Mouse (Mus musculus) thymus, adult 2 months (tissue): ENCODE measurements around the gene Mettl24. TPM values are rescaled to one million over a fixed set of nuclear protein-coding genes. Genes with fewer than 3 reads are reported as not detected.

ENCODE experiments used
- DNase-seq: peaks from one replicate; pipeline ENCODE4 v3.0.0; 2021
- H3K27ac ChIP-seq: fragments of 200-500 bp; 2 replicates; pipeline ENCODE4 v1.5.1; 2012; ENCODE audit warnings: low read length, control low read depth; ENCODE audit not compliant: control insufficient read depth, insufficient read depth
- H3K27me3 ChIP-seq: fragments of 200-500 bp; 2 replicates; pipeline ENCODE4 v1.6.1; 2012; ENCODE audit warnings: mild to moderate bottlenecking, low read length, moderate library complexity, mixed read lengths; ENCODE audit not compliant: control insufficient read depth, insufficient read depth
- H3K36me3 ChIP-seq: fragments of 200-500 bp; 2 replicates; pipeline ENCODE4 v1.6.1; 2012; ENCODE audit warnings: mild to moderate bottlenecking, low read length, moderate library complexity; ENCODE audit not compliant: control insufficient read depth, insufficient read depth
- H3K4me1 ChIP-seq: fragments of 200-500 bp; replicated peaks from 2 replicates; pipeline ENCODE4 v1.6.1; 2012; ENCODE audit warnings: low read length; ENCODE audit not compliant: control insufficient read depth, insufficient read depth
- H3K4me3 ChIP-seq: fragments of 200-500 bp; 2 replicates; pipeline ENCODE4 v1.5.1; 2012; ENCODE audit warnings: mild to moderate bottlenecking, low read length, control low read depth, moderate library complexity; ENCODE audit not compliant: control insufficient read depth, insufficient read depth
- CTCF ChIP-seq: fragments of 200-500 bp; IDR thresholded peaks from 2 replicates; pipeline ENCODE4 v1.5.1; 2012; ENCODE audit warnings: mild to moderate bottlenecking, control low read depth, low read length, moderate library complexity, borderline replicate concordance; ENCODE audit not compliant: control insufficient read depth, poor library complexity, insufficient read depth; ENCODE audit errors: extremely low read depth
- POLR2A ChIP-seq: fragments of 200-500 bp; IDR thresholded peaks from 2 replicates; pipeline ENCODE4 v1.6.1; 2012; ENCODE audit warnings: mild to moderate bottlenecking, low read length, control low read depth, moderate library complexity; ENCODE audit not compliant: control insufficient read depth, poor library complexity, insufficient read depth; ENCODE audit errors: extremely low read depth
- WGBS: fragments of 180-500 bp; shearing (Covaris S2); methylation state at CpG from one replicate; pipeline ENCODE4 v1.1.7; 2018; 5-methylcytosine and 5-hydroxymethylcytosine counted together
- polyA plus RNA-seq: library from polyadenylated mRNA; depleted of rRNA; stranded (reverse); fragments of >200 nt; gene quantifications from 2 replicates; pipeline ENCODE4 v1.2.3, GENCODE M21; 2012

The Mettl24 gene
- polyA plus RNA-seq, 1 experiment = 0.36 TPM

- no peak for DNase-seq
- WGBS = 89% methylated on average over 4 of the region's 4 CpGs
Measured at GRCm38 (mm10) chr10:40813627-40814026, 130.5 kb downstream of the Mettl24 start.

DNA sequence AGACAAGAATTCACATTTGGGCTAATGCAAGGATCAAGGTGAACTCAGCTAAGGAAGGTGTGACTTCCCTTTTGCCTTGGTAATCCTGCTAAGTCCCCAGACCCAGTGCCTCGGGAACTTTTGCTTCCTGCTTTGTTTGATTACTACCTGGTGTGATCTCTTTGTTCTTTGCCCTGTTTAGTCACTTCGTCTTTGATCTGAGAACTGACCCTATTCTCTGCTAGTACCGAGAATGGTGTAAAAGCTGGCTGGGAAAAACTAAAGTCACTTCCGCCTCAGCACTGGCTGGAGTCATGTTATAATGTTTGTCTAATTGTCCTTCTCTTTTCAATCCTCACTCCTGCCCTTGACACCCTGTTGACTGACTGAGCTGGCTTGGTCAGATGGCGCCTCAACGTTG, 133.4 kb downstream of the Mettl24 start:
- no peak for TF ChIP-seq CTCF
- DNase-seq = no peak
- H3K36me3 ChIP-seq = no peaks in the 10 kb centered on the region
- 71% methylated on average over 6 of the region's 6 CpGs for WGBS
- H3K27ac ChIP-seq = no peak overlapping the region
- H3K27me3 ChIP-seq = no peaks in the 10 kb centered on the region
- no peaks in the 10 kb centered on the region for H3K4me1 ChIP-seq
- H3K4me3 ChIP-seq = no peak overlapping the region

More at GRCm38 (mm10) chr10:40813627-40814026, 130.5 kb downstream of the Mettl24 start:
- H3K27me3 ChIP-seq = no peaks in the 10 kb centered on the region
- no peak overlapping the region for H3K27ac ChIP-seq
- H3K4me1 ChIP-seq = no peaks in the 10 kb centered on the region
- H3K4me3 ChIP-seq = no peak overlapping the region
- no peaks in the 10 kb centered on the region for H3K36me3 ChIP-seq
- TF ChIP-seq POLR2A = no peak
- no peak for TF ChIP-seq CTCF

DNA sequence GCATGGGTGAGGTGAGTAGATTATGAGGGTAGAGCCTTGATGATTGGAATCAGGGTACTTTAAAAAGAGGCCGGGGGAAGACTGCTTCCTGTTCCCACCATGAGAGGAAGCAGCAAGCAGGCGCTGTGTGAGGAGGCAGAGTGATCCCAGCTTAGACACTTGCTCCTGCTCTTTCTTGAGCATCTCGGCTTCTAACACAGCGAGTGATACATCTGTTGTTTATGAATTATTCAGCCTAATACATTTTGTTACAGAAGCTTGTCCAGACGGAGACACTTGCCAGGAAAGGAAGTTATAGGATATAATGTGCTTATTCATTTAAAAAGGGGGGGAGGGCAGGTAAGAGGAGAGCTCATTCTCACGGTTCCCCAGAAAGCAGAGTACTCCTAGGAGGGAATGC, 142.9 kb downstream of the Mettl24 start:
- WGBS = 83% methylated on average over 6 of the region's 6 CpGs
- H3K4me1 ChIP-seq = no peaks in the 10 kb centered on the region
- no peaks in the 10 kb centered on the region for H3K36me3 ChIP-seq
- TF ChIP-seq CTCF = no peak
- no peak for DNase-seq
- no peaks in the 10 kb centered on the region for H3K27me3 ChIP-seq
- H3K4me3 ChIP-seq = no peak overlapping the region
- H3K27ac ChIP-seq = no peak overlapping the region

- Histone ChIP-seq H3K4me3 (no peak overlapping the region), H3K27ac (no peak overlapping the region), H3K36me3 (peaks cover 4% of the 10 kb centered on the region; the same call in 1 of the 2 replicates), H3K4me1 (no peaks in the 10 kb centered on the region), H3K27me3 (no peaks in the 10 kb centered on the region)
- TF ChIP-seq CTCF = no peak
- no peak for TF ChIP-seq POLR2A
- WGBS = 93% methylated on average over 4 of the region's 4 CpGs
- DNase-seq = no peak
Measured at GRCm38 (mm10) chr10:40827706-40828105, 144.6 kb downstream of the Mettl24 start.

DNA sequence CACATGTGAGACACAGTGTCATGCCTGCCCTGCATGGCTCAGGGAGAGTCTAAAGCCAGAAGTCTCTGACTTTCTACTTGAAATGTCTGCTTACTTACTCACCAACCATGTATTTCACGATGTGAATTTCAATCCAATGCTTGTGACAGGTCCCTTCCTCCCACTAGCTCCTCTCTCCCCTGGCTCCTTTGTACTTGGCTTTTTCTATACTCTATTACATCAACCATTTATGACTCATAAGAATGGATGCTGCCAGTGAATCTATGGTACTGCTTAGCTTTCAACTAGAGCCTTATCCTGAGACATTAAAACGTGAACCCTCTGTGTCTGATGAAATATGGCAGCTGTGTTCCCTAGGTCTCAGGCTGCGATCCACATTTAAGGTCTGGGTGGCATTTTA, 147.2 kb downstream of the Mettl24 start:
- Histone ChIP-seq H3K27me3 (no peaks in the 10 kb centered on the region), H3K27ac (no peak overlapping the region), H3K4me1 (no peaks in the 10 kb centered on the region), H3K36me3 (peaks cover 28% of the 10 kb centered on the region), H3K4me3 (no peak overlapping the region)
- no peak for DNase-seq
- over 99% methylated on average over 3 of the region's 3 CpGs for WGBS
- TF ChIP-seq CTCF = no peak
- no peak for TF ChIP-seq POLR2A

DNA sequence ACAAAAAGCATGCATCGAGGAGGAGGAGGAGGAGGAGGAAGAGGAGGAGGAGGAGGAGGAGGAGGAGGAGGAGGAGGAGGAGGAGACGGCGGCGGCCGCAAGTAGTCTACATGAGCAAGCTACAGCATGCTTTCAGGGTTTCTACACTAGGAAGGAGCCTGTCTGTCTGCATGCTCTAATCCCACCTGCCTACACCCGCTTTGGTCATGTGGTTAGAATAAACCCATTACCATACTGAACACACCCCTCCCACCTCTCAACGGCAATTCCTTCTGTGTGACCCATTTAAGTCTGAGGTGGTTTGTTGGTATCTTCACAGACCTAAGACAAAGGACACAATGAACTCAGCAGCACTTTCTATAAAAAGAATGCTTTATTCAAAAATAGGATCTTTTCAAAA, 148.2 kb downstream of the Mettl24 start:
- Histone ChIP-seq H3K4me3 (no peak overlapping the region), H3K27ac (no peak overlapping the region), H3K27me3 (no peaks in the 10 kb centered on the region), H3K4me1 (no peaks in the 10 kb centered on the region), H3K36me3 (peaks cover 37% of the 10 kb centered on the region)
- TF ChIP-seq CTCF (no peak), POLR2A (no peak)
- 92% methylated on average over 7 of the region's 7 CpGs for WGBS
- DNase-seq = no peak

GRCm38 (mm10) chr10:40840086-40840485, 157.0 kb downstream of the Mettl24 start:
- H3K4me3 ChIP-seq = no peak overlapping the region
- H3K4me1 ChIP-seq = no peaks in the 10 kb centered on the region
- 93% methylated on average over 5 of the region's 5 CpGs for WGBS
- peaks cover 39% of the 10 kb centered on the region for H3K36me3 ChIP-seq
- no peak for TF ChIP-seq POLR2A
- no peak for TF ChIP-seq CTCF
- H3K27ac ChIP-seq = no peak overlapping the region
- no peaks in the 10 kb centered on the region for H3K27me3 ChIP-seq
- no peak for DNase-seq

DNA sequence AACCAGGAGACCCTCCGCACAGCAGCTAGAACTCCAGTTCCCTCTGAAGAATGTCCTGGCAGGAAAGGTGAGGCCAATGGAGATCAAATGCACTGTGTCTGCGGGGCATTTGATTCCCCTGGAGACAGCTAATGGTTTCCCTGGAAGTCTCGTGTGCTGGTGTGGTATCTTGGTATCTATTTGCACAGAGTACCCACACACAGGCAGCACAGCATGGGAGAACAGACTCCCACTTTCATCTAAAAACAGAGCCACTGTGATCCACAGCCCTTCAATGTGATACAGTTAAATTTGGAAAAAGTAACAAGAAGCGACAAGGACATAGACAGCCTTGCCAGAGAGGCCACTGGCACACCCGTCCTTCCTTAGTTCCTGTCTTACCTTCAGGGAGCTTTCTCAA, 160.8 kb downstream of the Mettl24 start:
- Histone ChIP-seq H3K36me3 (peaks cover 47% of the 10 kb centered on the region), H3K4me1 (no peaks in the 10 kb centered on the region), H3K27me3 (no peaks in the 10 kb centered on the region), H3K27ac (no peak overlapping the region), H3K4me3 (no peak overlapping the region)
- WGBS = 97% methylated on average over 5 of the region's 5 CpGs
- no peak for DNase-seq
- TF ChIP-seq POLR2A (no peak), CTCF (no peak)
